ENCODE assay signal across 39 mouse cellular contexts in genomic region chr1:65144783-65145182, GRCm38 (mm10). TPM values are rescaled to one million over a fixed set of nuclear protein-coding genes. Genes with fewer than 3 reads are reported as not detected.
"Had no signal": no experiment of that assay in that cellular context is flagged by ENCODE, and none has a peak within 500 bp of the region (broad histone marks: within the 10 kb centered on the region; RNA-seq: fewer than 3 reads in every experiment).

No protein-coding gene starts in this region.

- H3K27ac ChIP-seq: heart, adult 2 months; heart, embryonic 10.5 days; heart, embryonic 13.5 days; heart, embryonic 15.5 days; hindbrain, embryonic 10.5 days; hindbrain, embryonic 12.5 days; hindbrain, embryonic 13.5 days; hindbrain, embryonic 14.5 days; hindbrain, embryonic 15.5 days; hindbrain, postnatal 0 days; intestine, embryonic 15.5 days; kidney, embryonic 15.5 days; kidney, postnatal 0 days; layer of hippocampus, adult 2 months; left cerebral cortex, adult 2 months had no signal

- DNase-seq: heart, adult 2 months; heart, postnatal 10 days; heart, postnatal 14 days; heart, postnatal 36 days; heart, postnatal 4 days; kidney, adult 11 months; kidney, adult 18-20 months; kidney, postnatal 10 days; kidney, postnatal 14 days; kidney, postnatal 4 days; layer of hippocampus, adult 9-11 months; layer of hippocampus, postnatal 36 days had no signal

- H3K36me3 ChIP-seq: heart, embryonic 10.5 days; heart, embryonic 12.5 days; heart, embryonic 13.5 days; heart, embryonic 15.5 days; hindbrain, embryonic 10.5 days; hindbrain, embryonic 12.5 days; hindbrain, embryonic 13.5 days; hindbrain, embryonic 15.5 days; intestine, embryonic 15.5 days; kidney, embryonic 15.5 days had no signal

- ATAC-seq: hindbrain, embryonic 16.5 days; hindbrain, postnatal 0 days; inflammation-experienced regulatory T-cells, adult 6 months; intestine, embryonic 15.5 days; intestine, embryonic 16.5 days; intestine, postnatal 0 days had no signal

- H3K9me3 ChIP-seq: heart, embryonic 10.5 days; heart, embryonic 12.5 days; heart, embryonic 15.5 days; hindbrain, embryonic 10.5 days; hindbrain, embryonic 12.5 days; hindbrain, embryonic 13.5 days; hindbrain, embryonic 15.5 days; intestine, embryonic 15.5 days; kidney, embryonic 15.5 days had no signal

- H3K4me2 ChIP-seq: heart, embryonic 11.5 days; heart, embryonic 12.5 days; heart, embryonic 13.5 days; heart, embryonic 15.5 days; hindbrain, embryonic 12.5 days; hindbrain, embryonic 13.5 days; hindbrain, embryonic 14.5 days; hindbrain, embryonic 15.5 days; intestine, embryonic 15.5 days; kidney, embryonic 15.5 days had no signal

- H3K4me1 ChIP-seq: heart, embryonic 10.5 days; heart, embryonic 12.5 days; heart, embryonic 13.5 days; heart, embryonic 15.5 days; hindbrain, embryonic 10.5 days; hindbrain, embryonic 12.5 days; hindbrain, embryonic 13.5 days; hindbrain, embryonic 15.5 days; intestine, embryonic 15.5 days; kidney, embryonic 15.5 days had no signal

- H3K27me3 ChIP-seq: heart, embryonic 12.5 days; heart, embryonic 13.5 days; heart, embryonic 15.5 days; hindbrain, embryonic 12.5 days; hindbrain, embryonic 13.5 days; hindbrain, embryonic 15.5 days; intestine, embryonic 15.5 days; kidney, embryonic 15.5 days had no signal

- H3K9ac ChIP-seq: heart, embryonic 12.5 days; heart, embryonic 13.5 days; heart, embryonic 15.5 days; hindbrain, embryonic 12.5 days; hindbrain, embryonic 13.5 days; hindbrain, embryonic 14.5 days; hindbrain, embryonic 15.5 days; intestine, embryonic 15.5 days; kidney, embryonic 15.5 days had no signal

- H3K4me3 ChIP-seq: heart, adult 2 months; heart, embryonic 10.5 days; heart, embryonic 12.5 days; heart, embryonic 13.5 days; heart, embryonic 15.5 days; hindbrain, embryonic 10.5 days; hindbrain, embryonic 12.5 days; hindbrain, embryonic 13.5 days; hindbrain, embryonic 15.5 days; intestine, embryonic 15.5 days; kidney, embryonic 15.5 days; layer of hippocampus, adult 2 months; left cerebral cortex, adult 2 months had no signal

RNA-seq across cellular contexts. Expression of gene D630023F18Rik, which starts 21.8 kb away (rescaled TPM):
- polyA plus RNA-seq: heart, adult 2 months; heart, postnatal 0 days; hindbrain, embryonic 11.5 days; inflammation-experienced regulatory T-cells, adult 6 months; intestine, embryonic 16.5 days had no signal

RNA-seq across cellular contexts. Expression of gene Gm28845, which starts 25.4 kb away (rescaled TPM):
- polyA plus RNA-seq: heart, adult 2 months; heart, embryonic 10.5 days; heart, embryonic 11.5 days; heart, embryonic 12.5 days; heart, embryonic 13.5 days; heart, embryonic 14.5 days; heart, embryonic 15.5 days; heart, embryonic 16.5 days; heart, postnatal 0 days; hindbrain, embryonic 10.5 days; hindbrain, embryonic 11.5 days; hindbrain, embryonic 12.5 days; hindbrain, embryonic 13.5 days; hindbrain, embryonic 15.5 days; inflammation-experienced regulatory T-cells, adult 6 months; intestine, embryonic 14.5 days; intestine, embryonic 15.5 days; intestine, embryonic 16.5 days; intestine, postnatal 0 days; kidney, embryonic 14.5 days; kidney, embryonic 15.5 days; kidney, postnatal 0 days; large intestine, adult 2 months had no signal

RNA-seq across cellular contexts. Expression of gene Cryga, which starts 41.6 kb away (rescaled TPM):
- polyA plus RNA-seq: heart, adult 2 months; heart, embryonic 10.5 days; heart, embryonic 11.5 days; heart, embryonic 12.5 days; heart, embryonic 13.5 days; heart, embryonic 14.5 days; heart, embryonic 15.5 days; heart, embryonic 16.5 days; heart, postnatal 0 days; hindbrain, embryonic 10.5 days; hindbrain, embryonic 11.5 days; hindbrain, embryonic 12.5 days; hindbrain, embryonic 13.5 days; hindbrain, embryonic 14.5 days; inflammation-experienced regulatory T-cells, adult 6 months; intestine, embryonic 14.5 days; intestine, embryonic 15.5 days; intestine, embryonic 16.5 days; intestine, postnatal 0 days; kidney, embryonic 14.5 days; kidney, embryonic 15.5 days; kidney, postnatal 0 days; large intestine, adult 2 months had no signal
